Mouse (Mus musculus) spleen, adult 2 months (tissue): Measurements from ENCODE around the gene Hk1.

ENCODE experiments used
- CTCF ChIP-seq: fragments of 200-500 bp; IDR thresholded peaks from 2 replicates; pipeline ENCODE4 v1.5.1; 2011; ENCODE audit warnings: mild to moderate bottlenecking, inconsistent platforms; ENCODE audit not compliant: insufficient read depth, insufficient read length, insufficient replicate concordance; ENCODE audit errors: extremely low read depth
- POLR2A ChIP-seq: fragments of 200-500 bp; IDR thresholded peaks from 2 replicates; pipeline ENCODE4 v1.6.1; 2011; ENCODE audit warnings: low read depth, low read length, inconsistent platforms

DNA sequence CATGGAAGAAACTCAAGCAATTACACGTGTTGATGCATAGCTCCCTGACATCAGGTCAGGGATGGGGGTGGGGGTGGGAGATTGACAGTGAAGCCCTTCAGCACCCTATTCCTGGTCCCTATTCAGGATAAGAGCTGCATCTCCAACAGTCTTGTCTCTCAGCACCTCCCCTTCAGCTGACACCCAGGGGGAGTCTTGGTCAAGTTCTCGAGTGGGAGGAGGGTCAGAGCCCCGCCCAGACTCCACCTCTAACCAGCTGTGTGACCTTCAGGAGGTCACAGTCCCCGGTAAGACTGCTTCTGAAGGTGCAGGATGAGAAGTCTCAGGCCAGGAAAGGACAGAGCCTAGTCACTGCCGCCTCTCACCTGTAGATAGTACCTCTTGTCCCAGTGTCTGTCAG is 41.1 kb downstream of the Hk1 start:
- TF ChIP-seq CTCF = no peak
- TF ChIP-seq POLR2A = no peak
